Mouse (Mus musculus) heart, adult 10 weeks (tissue): Measurements from ENCODE around the gene Thoc2. TPM values are rescaled to one million over a fixed set of nuclear protein-coding genes. Genes with fewer than 3 reads are reported as not detected.

Experiments
- polyA plus RNA-seq: library from polyadenylated mRNA; stranded (reverse); fragments of 350-450 nt; fragmentation: Illumina TruSeq; extraction: RNeasy Lipid Tissue Mini Kit (QIAGEN cat#74804); gene quantifications from one replicate; pipeline ENCODE4 v1.2.3, GENCODE M21; 2014; ENCODE audit warnings: low read depth, low replicate concordance

Gene Thoc2
- polyA plus RNA-seq = 21.9 TPM

DNA sequence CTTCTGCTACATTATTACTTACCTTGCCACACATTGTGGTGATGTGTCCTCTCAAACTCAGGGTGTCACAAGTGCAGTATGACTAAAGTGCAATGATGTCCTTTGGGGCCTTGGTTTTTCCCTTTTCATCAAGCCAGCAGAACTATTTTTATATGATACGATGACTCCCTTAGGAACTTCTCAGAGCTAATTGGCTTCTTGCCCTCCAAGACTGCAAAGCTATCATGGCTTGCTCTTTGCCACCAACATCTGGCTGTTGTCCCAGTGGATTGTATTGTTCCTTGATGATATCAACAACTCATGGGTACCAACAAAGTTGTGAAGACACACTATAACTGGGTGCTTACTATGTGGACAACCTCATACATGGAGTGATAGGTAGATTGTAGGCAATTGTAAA lies at the start of gene Thoc2:
Gene Thoc2 (minus strand): TSS at position 101 of the 400 bp plus-strand sequence.

Other genes starting within 250 kb of the Thoc2 start
- gene Xiap, start 139.0 kb upstream of the Thoc2 start, polyA plus RNA-seq = 25.8 TPM
- 23.0 TPM for gene Stag2, start 228.6 kb upstream of the Thoc2 start, polyA plus RNA-seq